Mouse (Mus musculus): ENCODE measurements around the gene Ddx10. TPM values are rescaled to one million over a fixed set of nuclear protein-coding genes. Genes with fewer than 3 reads are reported as not detected.
"Not testable (repeated sequence)": the region's sequence is repeated elsewhere in the genome, so short reads cannot be mapped to it uniquely, and the experiment has no call there.

The Ddx10 gene
- polyA plus RNA-seq, 1 experiment: 1.7 TPM

DNA sequence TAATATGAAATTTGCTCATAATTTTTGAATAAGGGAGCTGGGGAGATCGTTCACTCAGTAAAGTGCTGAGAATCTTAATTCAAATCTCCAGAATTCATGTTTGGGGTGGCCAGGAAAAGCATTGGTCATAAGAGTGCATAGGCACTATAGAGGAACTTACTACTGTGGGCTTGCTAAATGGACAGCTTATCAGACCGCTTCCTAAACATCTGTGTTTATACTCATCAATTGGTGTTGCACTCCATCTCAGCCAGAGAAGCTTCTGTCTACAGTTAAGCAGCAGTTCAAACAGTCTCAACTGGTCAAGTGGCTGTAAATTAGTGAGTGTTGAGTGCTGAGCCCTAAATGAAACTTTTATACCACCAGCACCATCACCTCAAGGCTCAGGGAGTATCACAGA, 73.3 kb downstream of the Ddx10 start:
- WGBS: 85% methylated on average over 2 of the region's 2 CpGs
- DNase-seq (ENCODE audit: low read depth, low spot score): no peak

- no peak for DNase-seq (ENCODE audit: low read depth, low spot score)
- 59% methylated on average over 2 of the region's 2 CpGs for WGBS
Observed at GRCm38 (mm10) chr9:53173258-53173657, 74.6 kb downstream of the Ddx10 start.

DNA sequence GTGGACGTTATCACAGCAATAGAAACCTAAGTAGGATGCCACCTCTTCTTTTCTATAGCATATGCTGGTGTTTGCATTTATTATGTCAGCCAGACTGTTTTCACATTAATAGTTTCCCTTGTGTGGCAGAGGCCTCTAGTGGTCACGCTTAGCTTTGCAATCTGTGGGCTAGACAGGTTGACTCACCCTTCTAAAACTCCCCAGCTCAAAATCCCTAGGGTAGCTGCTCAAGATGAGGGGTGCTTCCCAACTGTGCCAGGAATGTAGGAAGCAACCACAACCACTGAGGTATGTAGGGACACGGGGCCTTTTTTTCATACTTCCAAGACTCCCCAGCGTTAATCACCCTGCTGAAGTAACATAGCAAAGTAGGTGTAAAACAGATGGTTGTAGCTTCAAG, 103.6 kb downstream of the Ddx10 start:
- WGBS: 40% methylated on average over 4 of the region's 4 CpGs

GRCm38 (mm10) chr9:53143508-53143907, 104.3 kb downstream of the Ddx10 start:
- WGBS: 95% methylated on average over 2 of the region's 2 CpGs
- no peak for DNase-seq (ENCODE audit: low read depth, low spot score)

More for the DNA sequence above, 103.6 kb downstream of the Ddx10 start:
- DNase-seq (ENCODE audit: low read depth, low spot score): peak; percentile 36

DNA sequence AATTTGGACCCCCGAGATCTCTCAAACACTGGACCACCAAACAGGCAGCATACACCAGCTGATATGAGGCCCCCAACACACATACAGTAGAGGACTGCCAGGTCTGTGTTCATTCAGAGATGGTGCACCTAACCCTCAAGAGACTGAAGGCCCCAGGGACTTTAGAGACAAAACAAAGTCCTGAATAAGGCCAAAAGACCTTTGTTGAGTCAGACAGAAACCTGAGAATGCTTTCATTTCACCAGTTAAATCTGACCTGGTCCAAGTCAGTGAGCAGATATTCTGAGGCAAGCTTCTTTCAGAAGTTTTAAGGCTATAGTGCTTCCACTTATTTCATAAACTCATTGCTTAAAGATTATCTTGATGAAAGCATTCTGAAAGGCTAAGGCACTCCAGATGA, 105.4 kb downstream of the Ddx10 start:
- WGBS: 84% methylated on average over 1 of the region's 1 CpGs
- DNase-seq (ENCODE audit: low read depth, low spot score): not testable (repeated sequence)

GRCm38 (mm10) chr9:53140610-53141165, 107.2 kb downstream of the Ddx10 start:
- 53% methylated on average over 8 of the region's 8 CpGs for WGBS
- DNase-seq (ENCODE audit: low read depth, low spot score): no peak

- 77% methylated on average over 1 of the region's 1 CpGs for WGBS
- DNase-seq (ENCODE audit: low read depth, low spot score): no peak
Observed at GRCm38 (mm10) chr9:53132826-53133225, 115.0 kb downstream of the Ddx10 start.

GRCm38 (mm10) chr9:53130460-53130859, 117.4 kb downstream of the Ddx10 start:
- no peak for DNase-seq (ENCODE audit: low read depth, low spot score)
- 80% methylated on average over 2 of the region's 2 CpGs for WGBS

DNA sequence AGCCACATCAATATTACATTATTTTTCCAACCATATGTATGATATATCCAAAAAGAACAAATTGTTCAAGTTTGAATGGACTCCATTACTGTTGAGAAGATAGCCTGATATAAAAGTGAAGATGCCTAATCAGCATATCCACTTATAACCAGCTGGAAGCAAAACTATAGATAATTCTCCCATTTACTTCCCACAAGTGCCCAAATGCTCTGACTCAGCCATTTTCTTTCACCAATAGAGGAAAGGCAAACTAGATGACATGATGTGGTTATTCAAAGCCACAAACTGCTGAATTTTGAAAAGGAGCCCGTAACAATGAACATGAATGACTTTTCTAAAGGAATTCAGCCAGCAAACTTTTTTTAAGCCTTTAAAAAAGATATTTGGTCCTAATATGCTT, 146.8 kb downstream of the Ddx10 start:
- WGBS: 80% methylated on average over 1 of the region's 1 CpGs

DNA sequence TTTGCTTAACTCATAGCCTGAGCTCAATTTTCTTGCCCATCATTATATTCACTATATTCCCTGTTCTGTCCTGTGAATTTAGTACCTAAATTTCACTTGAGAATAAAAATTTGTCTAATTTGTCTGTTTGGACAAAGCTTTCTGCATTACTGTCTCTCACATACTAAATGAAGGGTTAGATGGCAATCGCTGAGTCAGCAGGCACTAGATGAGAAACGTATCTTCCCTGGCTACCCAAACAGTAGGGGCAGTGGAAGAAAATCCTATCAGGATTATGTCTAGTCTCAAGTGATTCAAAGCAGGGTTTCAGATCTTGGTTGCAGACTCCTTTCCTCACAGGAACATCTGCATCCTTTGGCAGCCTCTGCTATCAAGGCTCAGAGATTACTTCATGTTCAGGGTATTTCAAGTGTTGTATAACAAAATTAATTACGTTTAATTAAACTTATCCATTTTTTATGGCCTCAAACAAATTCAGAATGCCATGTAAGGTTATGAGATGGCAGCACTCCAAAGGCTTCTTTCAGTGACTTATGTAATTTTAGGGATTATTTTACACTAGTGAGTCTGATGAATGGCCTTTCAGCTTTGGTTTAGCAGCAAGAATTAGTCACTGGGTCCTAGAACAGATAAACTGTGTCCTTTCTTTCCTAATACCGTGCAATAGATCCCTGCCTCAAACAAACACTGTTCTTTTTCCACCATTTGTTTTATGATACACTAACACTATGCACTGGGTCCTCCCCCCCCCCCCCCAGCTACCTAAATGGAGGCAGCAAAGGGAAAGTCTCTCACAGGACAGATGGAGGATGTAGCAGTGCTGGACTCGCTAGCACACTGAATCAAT, 152.3 kb downstream of the Ddx10 start:
- no peak for DNase-seq (ENCODE audit: low read depth, low spot score)
- 61% methylated on average over 5 of the region's 5 CpGs for WGBS

More for the DNA sequence above, 146.8 kb downstream of the Ddx10 start:
- no peak for DNase-seq (ENCODE audit: low read depth, low spot score)

GRCm38 (mm10) chr9:53094536-53094935, 153.3 kb downstream of the Ddx10 start:
- 72% methylated on average over 7 of the region's 7 CpGs for WGBS
- no peak for DNase-seq (ENCODE audit: low read depth, low spot score)

GRCm38 (mm10) chr9:53077626-53078025, 170.2 kb downstream of the Ddx10 start:
- no peak for DNase-seq (ENCODE audit: low read depth, low spot score)
- 71% methylated on average over 3 of the region's 3 CpGs for WGBS

GRCm38 (mm10) chr9:53075931-53076330, 171.9 kb downstream of the Ddx10 start:
- no peak for DNase-seq (ENCODE audit: low read depth, low spot score)
- WGBS: 49% methylated on average over 3 of the region's 3 CpGs

GRCm38 (mm10) chr9:53074443-53074842, 173.4 kb downstream of the Ddx10 start:
- WGBS: 76% methylated on average over 3 of the region's 3 CpGs
- DNase-seq (ENCODE audit: low read depth, low spot score): no peak

DNA sequence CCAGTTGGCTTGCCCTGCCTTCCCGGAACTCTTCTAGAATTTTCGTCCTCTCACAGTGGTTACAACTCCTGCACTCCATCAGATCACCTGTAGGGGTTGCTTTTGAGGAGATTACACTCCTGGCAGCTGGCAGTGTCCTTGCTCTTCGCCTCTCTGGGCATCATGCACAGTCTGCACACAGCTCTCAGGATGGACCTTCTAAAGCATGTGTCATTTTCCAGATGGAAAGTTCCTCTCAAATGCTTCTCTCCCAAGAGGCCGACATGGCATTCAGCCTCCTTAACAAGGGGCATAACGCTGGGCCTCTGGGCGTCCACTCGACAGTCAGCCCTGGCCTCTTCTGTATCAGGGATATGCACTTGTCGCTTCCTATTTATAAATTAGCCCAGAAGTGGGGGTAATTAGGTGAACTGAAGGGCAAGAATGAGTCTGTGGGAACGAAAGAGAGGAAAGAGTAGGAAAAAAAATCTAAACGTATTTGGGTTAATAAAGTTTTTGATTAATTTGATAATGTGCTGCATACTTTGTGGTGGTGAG, 174.2 kb downstream of the Ddx10 start:
- WGBS: 88% methylated on average over 10 of the region's 10 CpGs
- DNase-seq (ENCODE audit: low read depth, low spot score): no peak

- WGBS: 88% methylated on average over 9 of the region's 9 CpGs
- no peak for DNase-seq (ENCODE audit: low read depth, low spot score)
Observed at GRCm38 (mm10) chr9:53072088-53072487, 175.8 kb downstream of the Ddx10 start.

DNA sequence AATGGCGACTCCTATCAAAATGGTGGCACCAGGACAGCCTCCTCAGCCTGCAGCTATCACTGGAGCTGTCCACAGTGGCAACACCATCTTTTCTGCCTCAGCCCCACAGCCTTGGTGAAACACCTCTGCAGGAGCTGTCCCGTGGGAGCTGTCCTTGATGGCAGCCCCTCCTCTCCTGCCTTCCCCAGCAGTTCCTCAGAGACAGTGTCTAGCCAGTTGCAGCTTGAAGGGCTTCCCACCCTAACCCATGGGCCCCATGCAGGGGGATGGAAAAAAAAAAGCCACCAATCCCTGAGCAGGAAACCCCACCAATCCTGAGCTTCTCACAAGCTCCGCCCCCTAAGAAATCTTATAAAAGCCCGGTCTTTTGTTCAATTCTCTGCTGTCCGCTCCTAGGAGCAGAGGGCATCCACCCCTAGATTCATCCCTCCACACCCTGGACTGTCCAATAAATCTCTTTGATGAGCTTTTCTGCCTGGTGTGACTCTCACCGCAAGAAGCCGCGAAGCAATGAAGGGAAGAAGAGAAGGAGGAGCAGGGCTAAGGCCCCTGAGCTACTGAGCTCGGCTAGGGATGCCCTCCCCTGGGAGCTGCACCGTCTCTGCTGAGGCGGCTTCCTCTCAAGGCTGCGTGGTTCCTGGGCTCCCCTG, 176.9 kb downstream of the Ddx10 start:
- DNase-seq (ENCODE audit: low read depth, low spot score): no peak
- 68% methylated on average over 12 of the region's 12 CpGs for WGBS

DNA sequence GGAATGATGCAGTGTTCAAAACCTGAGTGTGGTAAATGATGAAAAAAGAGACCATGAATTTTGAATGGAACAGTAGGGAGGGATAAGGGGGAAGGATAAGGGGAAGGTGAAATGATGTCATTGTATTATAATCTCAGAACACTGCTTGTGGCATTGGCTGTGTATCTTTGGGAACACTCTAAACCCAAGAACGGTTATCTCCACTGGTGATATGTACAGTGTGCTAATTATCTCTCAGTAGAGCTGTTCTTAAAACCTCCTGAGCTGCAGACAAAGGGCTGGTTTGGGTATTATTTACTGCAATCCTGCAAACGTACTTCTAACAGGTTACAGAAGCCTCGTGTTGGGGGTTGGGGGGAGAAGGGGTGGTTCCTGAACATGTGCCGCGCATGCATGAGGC, 179.7 kb downstream of the Ddx10 start:
- DNase-seq (ENCODE audit: low read depth, low spot score): no peak
- WGBS: 84% methylated on average over 5 of the region's 5 CpGs

- DNase-seq (ENCODE audit: low read depth, low spot score): no peak
- WGBS: 42% methylated on average over 4 of the region's 4 CpGs
Observed at GRCm38 (mm10) chr9:53066428-53066827, 181.4 kb downstream of the Ddx10 start.

DNA sequence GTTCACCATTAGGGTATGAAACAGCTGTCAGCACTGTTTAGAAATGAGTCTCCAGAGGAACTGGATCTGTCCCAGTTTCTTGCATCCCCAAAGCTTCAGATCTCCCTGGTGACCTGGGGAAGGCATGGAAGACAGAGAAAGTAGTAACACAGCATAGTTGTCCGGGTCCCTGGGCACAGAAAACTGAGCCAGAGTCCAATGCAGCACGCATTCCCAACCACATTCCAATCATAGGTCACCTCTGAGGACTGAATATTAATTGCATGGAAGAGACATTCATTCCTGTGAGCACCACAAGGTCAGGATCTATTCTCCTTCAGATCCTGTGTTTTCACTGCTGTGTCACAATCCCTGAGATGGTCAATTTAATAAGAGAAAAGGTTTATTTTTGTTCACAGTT, 182.8 kb downstream of the Ddx10 start:
- WGBS: 53% methylated on average over 2 of the region's 2 CpGs

More for the DNA sequence above, 182.8 kb downstream of the Ddx10 start:
- DNase-seq (ENCODE audit: low read depth, low spot score): no peak
